Comparison of ENCODE assay signal across 9 mouse cellular contexts in genomic region chr2:24407701-24408485, GRCm38 (mm10). TPM values are rescaled to one million over a fixed set of nuclear protein-coding genes. Genes with fewer than 3 reads are reported as not detected.
DNase-seq lines count a peak whose midpoint lies in the region; ATAC-seq and TF ChIP-seq lines count a peak whose summit lies in the region.
"Had no signal": no experiment of that assay in that cellular context is flagged by ENCODE, and none has a peak within 500 bp of the region (broad histone marks: within the 10 kb centered on the region; RNA-seq: fewer than 3 reads in every experiment).

No protein-coding gene starts in this region.

- no peak overlapping the region for H3K9ac ChIP-seq in hindbrain, embryonic 14.5 days
- H3K9ac ChIP-seq: liver, embryonic 14.5 days had no signal

- H3K4me1 ChIP-seq in hindbrain, embryonic 14.5 days (replicated peaks; ENCODE audit: control insufficient read depth, insufficient read depth, low read length) = no peaks in the 10 kb centered on the region; the same call in 1 of the 2 replicates

- H3K36me3 ChIP-seq in hindbrain, embryonic 14.5 days (replicated peaks; ENCODE audit: control insufficient read depth, insufficient read depth) = no peaks in the 10 kb centered on the region

- H3K27ac ChIP-seq in left cerebral cortex, adult 2 months = no peak overlapping the region
- H3K27ac ChIP-seq in hindbrain, embryonic 14.5 days = no peak overlapping the region
- H3K27ac ChIP-seq: liver, embryonic 14.5 days had no signal

- H3K4me2 ChIP-seq in hindbrain, embryonic 14.5 days (replicated peaks) = no peak overlapping the region

- WGBS in hindbrain, embryonic 14.5 days = 10% methylated on average over 4 of the region's 4 CpGs

- H3K27me3 ChIP-seq in hindbrain, embryonic 14.5 days (ENCODE audit: control insufficient read depth, insufficient read depth, low read length) = peaks cover 9% of the 10 kb centered on the region

- intact Hi-C loops in left cerebral cortex, postnatal 4 days (cut with DNase I) = loop anchor here (10.0 kb wide), 1 partner anchor 113 kb away; the partner anchor contains the start of gene Il1f10
- intact Hi-C loops in left cerebral cortex, adult 2 months (cut with DNase I) = loop anchor here (5.0 kb wide), 1 partner anchor 349 kb away; no protein-coding TSS in a partner anchor
- intact Hi-C loops in heart, postnatal 14 days (cut with DNase I) = loop anchor here (2.0 kb wide), 1 partner anchor 347 kb away; no protein-coding TSS in a partner anchor

- peak; percentile 91 for DNase-seq in left cerebral cortex, postnatal 4 days
- no peak for DNase-seq in left cerebral cortex, adult 2 months (ENCODE audit: extremely low spot score in 1 of 2, low spot score in 2 of 2)
- peak; percentile 48 for DNase-seq in cerebellum, adult 11 months
- peak; percentile 24 for DNase-seq in hindbrain, embryonic 14.5 days (ENCODE audit: low spot score)
- peak; percentile 79 to 81 for DNase-seq in kidney, postnatal 36 days
- no peak for DNase-seq in heart, adult 18-20 months
- no peak for DNase-seq in heart, postnatal 14 days
- DNase-seq in urinary bladder, postnatal 36 days (ENCODE audit: low spot score in 2 of 2) = no peak

- no peak overlapping the region for H3K4me3 ChIP-seq in left cerebral cortex, adult 2 months
- no peak overlapping the region for H3K4me3 ChIP-seq in hindbrain, embryonic 14.5 days (replicated peaks; ENCODE audit: low read length)

- no peaks in the 10 kb centered on the region for H3K9me3 ChIP-seq in hindbrain, embryonic 14.5 days (ENCODE audit: control insufficient read depth, low read length)

- peak; percentile 40; the same call in 1 of the 2 replicates for ATAC-seq in hindbrain, embryonic 14.5 days (ENCODE audit: low FRiP score)

- TF ChIP-seq CTCF in left cerebral cortex, adult 2 months (IDR thresholded peaks at IDR 0.05) = no peak

RNA-seq across cellular contexts. Expression of gene Psd4, which starts 40.5 kb away (rescaled TPM):
- 1 to 10 TPM in 1 of 2 experiments, under 1 TPM in 1; 0.83 to 2.9 TPM for total RNA-seq in left cerebral cortex, postnatal 4 days (2021)
- total RNA-seq in left cerebral cortex, adult 2 months (2021) = under 1 TPM; 0.47 to 0.48 TPM
- 0.44 and 1.4 TPM in 2 replicates for polyA plus RNA-seq in hindbrain, embryonic 14.5 days (2014; fragmentation: Nextera tagmentation; extraction: Ambion mirVana)
- total RNA-seq in heart, adult 18-20 months (2021) = 1 to 10 TPM; 1.0 to 3.1 TPM
- 1 to 10 TPM in 1 of 2 experiments, under 1 TPM in 1; 0.65 to 2.7 TPM for total RNA-seq in heart, postnatal 14 days (2021)

Comparison
In these comparisons a context has a peak if more than half of its experiments do, and no peak if none do; other contexts are left out.
1. DNase-seq: peak in left cerebral cortex, postnatal 4 days (single experiment), cerebellum, adult 11 months (single experiment), hindbrain, embryonic 14.5 days (single experiment) and kidney, postnatal 36 days (2 of 2); none in left cerebral cortex, adult 2 months (0 of 2), heart, adult 18-20 months (0 of 2), heart, postnatal 14 days (0 of 2) and urinary bladder, postnatal 36 days (0 of 2).